Mouse (Mus musculus): ENCODE data around the gene Hsd17b1. TPM values are rescaled to one million over a fixed set of nuclear protein-coding genes. Genes with fewer than 3 reads are reported as not detected.
A peak's percentile ranks its signal among the peaks of the same experiment; 100 is the strongest.

Gene Hsd17b1
- polyA plus RNA-seq, 1 experiment from 2014 or later: 0.35 TPM

DNA sequence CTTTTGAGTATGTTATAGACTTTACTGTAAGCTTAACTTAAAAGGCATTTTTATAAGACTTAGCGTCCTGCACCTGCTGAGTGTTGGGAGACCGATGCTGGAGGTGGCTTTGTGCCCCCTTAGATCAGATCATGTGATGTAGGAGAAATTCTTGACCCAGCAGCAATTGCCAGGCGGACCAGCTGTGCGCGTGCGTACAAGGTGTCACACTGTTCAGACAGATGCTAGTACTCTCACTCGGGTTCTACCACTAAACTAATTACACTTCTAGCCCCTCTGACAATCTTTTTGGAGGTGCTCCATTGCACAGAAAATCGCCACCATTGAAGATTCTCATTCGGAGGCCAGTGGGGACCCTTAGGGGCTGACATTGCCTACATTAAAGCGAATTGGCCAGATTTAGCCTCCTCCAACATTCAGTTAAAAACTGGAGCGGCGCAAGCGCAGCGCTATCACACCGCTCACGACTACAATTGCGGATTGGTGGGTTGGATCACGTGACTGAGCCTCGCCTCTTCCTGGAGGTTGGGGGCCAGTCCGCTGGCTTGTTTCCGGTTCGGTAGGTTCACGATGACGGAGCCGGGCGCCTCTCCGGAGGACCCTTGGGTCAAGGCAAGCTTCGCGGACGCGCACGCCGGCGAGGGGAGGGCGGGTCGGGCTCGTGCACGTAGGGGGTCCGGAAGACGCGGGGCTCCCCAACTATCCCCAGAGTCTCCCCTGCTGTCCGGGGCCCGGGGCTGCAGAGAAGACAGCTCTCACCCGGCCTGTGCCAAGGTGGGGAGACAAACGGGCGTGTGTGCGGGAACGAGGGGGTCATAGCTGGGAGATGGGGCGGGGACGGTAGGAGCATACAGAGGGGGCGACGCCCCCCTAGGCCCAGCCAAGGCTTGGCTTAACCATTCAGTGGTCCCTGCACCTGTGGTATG is 8.8 kb downstream of the Hsd17b1 start, which contains the start of gene Mlx:
TSS of gene Mlx (plus strand) at position 522 of the 926 bp plus-strand sequence.
- ATAC-seq (ENCODE audit: low read depth): peak; percentile 85
- Histone ChIP-seq H3K4me3 (ENCODE audit: low read depth, low read length) (peak within 1 kb of the TSS; percentile 75), H3K4me2 (ENCODE audit: low read depth, low read length) (peak within 1 kb of the TSS; percentile 100), H3K36me3 (ENCODE audit: control insufficient read depth, insufficient read depth, low read length) (peaks cover 34% of the 10 kb centered on the region), H3K4me1 (ENCODE audit: control insufficient read depth, insufficient read depth, low read length) (peaks cover 27% of the 10 kb centered on the region), H3K27me3 (ENCODE audit: control insufficient read depth, insufficient read depth, low read length) (no peaks in the 10 kb centered on the region), H3K9ac (replicated peaks; ENCODE audit: low read depth, low read length) (peak within 1 kb of the TSS; percentile 83), H3K9me3 (ENCODE audit: control insufficient read depth, low read length) (no peaks in the 10 kb centered on the region), H3K27ac (ENCODE audit: low read depth, low read length) (peak within 1 kb of the TSS; percentile 75)
- WGBS: under 1% methylated on average over 50 of the region's 52 CpGs

DNA sequence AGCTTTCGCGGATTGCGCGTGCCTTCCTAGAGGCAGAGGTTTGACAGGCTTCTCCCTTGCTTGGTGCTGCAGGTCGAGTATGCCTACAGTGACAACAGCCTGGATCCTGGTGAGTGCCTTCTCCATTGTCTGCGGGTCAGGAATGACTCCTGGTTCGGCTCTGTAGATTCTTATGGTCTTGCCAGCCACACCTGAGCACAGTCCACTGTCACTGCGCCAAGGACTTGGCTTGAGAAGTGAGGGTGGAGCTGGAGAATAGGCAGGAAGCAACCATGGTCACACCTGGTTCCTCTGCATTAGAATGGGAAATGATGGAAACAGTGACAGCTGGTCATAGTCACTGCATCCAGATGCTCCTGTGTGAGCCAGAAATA is 9.5 kb downstream of the Hsd17b1 start:
- 9% methylated on average over 8 of the region's 8 CpGs for WGBS
- ATAC-seq (ENCODE audit: low read depth): no peak; the same call in 1 of the 2 replicates
- Histone ChIP-seq H3K4me2 (ENCODE audit: low read depth, low read length) (peak overlapping the region; percentile 100), H3K9ac (replicated peaks; ENCODE audit: low read depth, low read length) (peak overlapping the region; percentile 83), H3K4me3 (ENCODE audit: low read depth, low read length) (peak overlapping the region; percentile 75), H3K9me3 (ENCODE audit: control insufficient read depth, low read length) (no peaks in the 10 kb centered on the region), H3K4me1 (ENCODE audit: control insufficient read depth, insufficient read depth, low read length) (peaks cover 27% of the 10 kb centered on the region), H3K27me3 (ENCODE audit: control insufficient read depth, insufficient read depth, low read length) (no peaks in the 10 kb centered on the region), H3K36me3 (ENCODE audit: control insufficient read depth, insufficient read depth, low read length) (peaks cover 40% of the 10 kb centered on the region), H3K27ac (ENCODE audit: low read depth, low read length) (peak overlapping the region; percentile 75)

DNA sequence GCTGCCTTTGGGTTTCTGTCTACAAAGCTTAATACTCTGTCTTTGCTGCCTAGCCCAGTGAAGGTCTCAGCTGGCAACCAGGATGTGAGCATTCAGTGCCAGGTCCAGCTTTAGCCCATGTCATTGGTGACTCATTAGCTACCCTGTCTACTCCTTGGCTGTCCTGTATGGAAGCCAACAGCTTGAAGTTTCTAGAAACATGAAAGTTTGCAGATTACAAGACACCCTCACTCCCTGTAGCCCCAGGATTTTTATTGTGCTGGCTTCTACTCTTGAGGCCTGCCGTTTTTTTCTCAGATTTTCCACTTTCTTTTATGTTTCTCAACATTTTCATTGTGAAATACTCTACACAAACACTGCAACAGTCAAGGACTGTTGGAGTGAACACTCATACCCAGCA is 11.7 kb downstream of the Hsd17b1 start:
- 91% methylated on average over 1 of the region's 1 CpGs for WGBS
- no peak overlapping the region for H3K4me3 ChIP-seq (ENCODE audit: low read depth, low read length)
- no peaks in the 10 kb centered on the region for H3K27me3 ChIP-seq (ENCODE audit: control insufficient read depth, insufficient read depth, low read length)
- H3K9me3 ChIP-seq (ENCODE audit: control insufficient read depth, low read length): no peaks in the 10 kb centered on the region
- H3K4me2 ChIP-seq (ENCODE audit: low read depth, low read length): no peak overlapping the region
- peaks cover 41% of the 10 kb centered on the region for H3K36me3 ChIP-seq (ENCODE audit: control insufficient read depth, insufficient read depth, low read length)
- H3K9ac ChIP-seq (replicated peaks; ENCODE audit: low read depth, low read length): no peak overlapping the region
- H3K27ac ChIP-seq (ENCODE audit: low read depth, low read length): no peak overlapping the region
- H3K4me1 ChIP-seq (ENCODE audit: control insufficient read depth, insufficient read depth, low read length): peaks cover 26% of the 10 kb centered on the region
- no peak for ATAC-seq (ENCODE audit: low read depth)

DNA sequence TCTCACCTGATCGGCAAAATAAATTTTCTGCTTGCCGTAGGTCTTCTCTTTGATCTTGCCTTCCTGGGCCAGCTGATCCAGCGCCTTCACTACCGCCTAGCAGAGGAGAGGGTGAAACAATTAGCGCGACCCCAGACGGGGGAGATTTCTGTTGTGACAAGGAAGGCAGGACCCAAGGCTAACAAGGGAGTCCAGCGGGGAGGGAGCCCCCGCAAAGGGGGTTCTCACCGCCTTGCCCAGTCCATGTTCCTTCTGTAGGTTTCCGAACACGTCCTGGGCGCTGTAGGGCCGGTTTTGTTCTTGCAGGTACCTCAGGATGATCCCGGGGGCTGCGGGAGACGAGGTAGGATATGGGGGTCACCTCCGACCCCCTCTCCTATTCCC is 16.7 kb downstream of the Hsd17b1 start:
- peak overlapping the region; percentile 44 for H3K9ac ChIP-seq (replicated peaks; ENCODE audit: low read depth, low read length)
- under 1% methylated on average over 18 of the region's 18 CpGs for WGBS
- peak overlapping the region; percentile 71 for H3K4me2 ChIP-seq (ENCODE audit: low read depth, low read length)
- no peak for ATAC-seq (ENCODE audit: low read depth)
- H3K4me1 ChIP-seq (ENCODE audit: control insufficient read depth, insufficient read depth, low read length): 0 out of 2 replicates have a peak, but pooled peaks cover 7% of the 10 kb centered on the region
- no peaks in the 10 kb centered on the region for H3K9me3 ChIP-seq (ENCODE audit: control insufficient read depth, low read length)
- no peaks in the 10 kb centered on the region for H3K27me3 ChIP-seq (ENCODE audit: control insufficient read depth, insufficient read depth, low read length)
- peaks cover 64% of the 10 kb centered on the region for H3K36me3 ChIP-seq (ENCODE audit: control insufficient read depth, insufficient read depth, low read length)
- no peak overlapping the region for H3K27ac ChIP-seq (ENCODE audit: low read depth, low read length)
- H3K4me3 ChIP-seq (ENCODE audit: low read depth, low read length): peak overlapping the region; percentile 75

DNA sequence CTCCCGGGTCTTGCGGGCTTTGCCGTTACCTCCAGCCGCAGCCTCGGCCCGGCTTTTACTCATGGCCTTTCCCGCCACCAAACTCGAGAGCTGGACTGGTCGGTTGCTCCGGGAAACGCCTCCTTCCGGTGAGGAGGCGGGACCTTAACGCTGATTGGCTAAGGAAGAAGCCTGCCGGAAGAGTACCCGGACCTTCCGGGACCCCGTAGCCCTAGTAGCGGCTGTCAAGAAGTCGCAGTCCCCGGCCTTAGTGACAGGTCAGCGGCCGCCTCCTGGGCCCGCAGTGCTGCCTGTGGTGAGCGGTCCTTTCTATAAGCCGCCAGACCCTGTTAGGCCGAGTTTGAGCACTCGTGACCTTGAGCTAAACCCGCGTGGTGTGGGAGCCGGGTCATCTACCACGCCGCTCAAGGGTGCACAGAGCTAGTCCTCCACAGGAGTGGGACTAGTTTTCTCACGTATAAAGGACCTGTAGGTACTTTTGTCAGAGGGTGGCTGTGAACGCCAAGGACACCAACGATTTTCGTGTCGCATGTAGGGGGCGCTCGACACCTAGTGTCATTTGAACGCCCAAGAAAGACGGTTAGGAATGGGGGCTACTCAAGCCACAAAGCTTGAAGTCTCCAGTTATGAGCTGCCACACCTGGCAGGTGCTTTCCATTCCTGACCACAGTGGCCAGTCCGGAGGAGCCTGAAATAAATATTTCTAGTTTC is 17.3 kb downstream of the Hsd17b1 start, which contains the start of gene Psmc3ip:
TSS of gene Psmc3ip (minus strand) at position 123 of the 711 bp plus-strand sequence.
- no peaks in the 10 kb centered on the region for H3K9me3 ChIP-seq (ENCODE audit: control insufficient read depth, low read length)

DNA sequence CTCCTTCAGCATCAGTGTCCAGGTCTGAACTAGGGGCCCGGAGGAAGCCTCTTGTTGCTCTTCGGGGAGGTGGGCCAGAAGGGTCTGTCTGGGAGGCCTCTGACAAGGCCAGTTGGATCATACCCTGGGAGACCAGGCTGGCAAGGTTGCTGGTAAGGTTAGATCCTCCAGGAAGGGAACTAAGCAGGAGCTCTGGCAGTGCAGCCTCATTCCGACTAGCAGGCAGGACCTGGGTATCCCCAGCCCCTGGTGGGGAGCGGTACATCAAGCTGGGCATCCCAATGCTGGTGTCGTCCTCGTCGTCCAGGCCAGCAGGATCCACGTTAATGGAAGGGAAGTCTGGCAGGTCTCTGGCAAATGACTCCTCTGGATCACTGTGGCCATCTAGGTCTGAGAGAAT is 20.0 kb downstream of the Hsd17b1 start:
- 0 out of 2 replicates have a peak, but pooled peaks cover 7% of the 10 kb centered on the region for H3K4me1 ChIP-seq (ENCODE audit: control insufficient read depth, insufficient read depth, low read length)
- H3K9ac ChIP-seq (replicated peaks; ENCODE audit: low read depth, low read length): no peak overlapping the region
- H3K27me3 ChIP-seq (ENCODE audit: control insufficient read depth, insufficient read depth, low read length): no peaks in the 10 kb centered on the region
- peaks cover 60% of the 10 kb centered on the region for H3K36me3 ChIP-seq (ENCODE audit: control insufficient read depth, insufficient read depth, low read length)
- no peaks in the 10 kb centered on the region for H3K9me3 ChIP-seq (ENCODE audit: control insufficient read depth, low read length)
- WGBS: 93% methylated on average over 8 of the region's 8 CpGs
- no peak overlapping the region for H3K4me2 ChIP-seq (ENCODE audit: low read depth, low read length)
- ATAC-seq (ENCODE audit: low read depth): no peak
- H3K4me3 ChIP-seq (ENCODE audit: low read depth, low read length): no peak overlapping the region
- H3K27ac ChIP-seq (ENCODE audit: low read depth, low read length): no peak overlapping the region

More for the DNA sequence above, 17.3 kb downstream of the Hsd17b1 start, which contains the start of gene Psmc3ip:
- Histone ChIP-seq H3K4me2 (ENCODE audit: low read depth, low read length) (peak within 1 kb of the TSS; percentile 71), H3K36me3 (ENCODE audit: control insufficient read depth, insufficient read depth, low read length) (peaks cover 64% of the 10 kb centered on the region), H3K9ac (replicated peaks; ENCODE audit: low read depth, low read length) (peak within 1 kb of the TSS; percentile 73), H3K4me1 (ENCODE audit: control insufficient read depth, insufficient read depth, low read length) (0 out of 2 replicates have a peak, but pooled peaks cover 7% of the 10 kb centered on the region), H3K27me3 (ENCODE audit: control insufficient read depth, insufficient read depth, low read length) (no peaks in the 10 kb centered on the region), H3K27ac (ENCODE audit: low read depth, low read length) (peak within 1 kb of the TSS; percentile 83), H3K4me3 (ENCODE audit: low read depth, low read length) (peak within 1 kb of the TSS; percentile 75)
- under 1% methylated on average over 43 of the region's 43 CpGs for WGBS
- peak; percentile 97 for ATAC-seq (ENCODE audit: low read depth)

DNA sequence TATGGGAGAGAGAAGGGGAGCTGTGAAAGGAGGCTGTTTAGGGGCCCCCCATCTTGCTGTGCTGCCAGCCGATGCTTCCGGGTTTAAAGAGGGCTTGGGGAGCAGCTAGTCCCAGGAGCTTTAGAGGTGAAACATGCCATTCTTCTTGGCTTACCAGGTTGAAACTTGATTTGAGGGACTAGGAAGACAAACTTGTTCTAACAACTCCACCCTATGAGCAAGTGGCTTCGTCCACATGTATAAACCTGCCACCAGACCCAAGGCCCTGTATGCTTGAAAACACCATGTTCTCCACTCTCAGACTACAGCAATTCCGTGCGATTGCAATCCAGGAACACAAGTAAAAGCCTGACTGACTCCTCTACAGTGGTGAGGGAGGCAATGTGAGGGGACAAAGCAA is 24.8 kb downstream of the Hsd17b1 start:
- Histone ChIP-seq H3K36me3 (ENCODE audit: control insufficient read depth, insufficient read depth, low read length) (peaks cover 52% of the 10 kb centered on the region), H3K9ac (replicated peaks; ENCODE audit: low read depth, low read length) (no peak overlapping the region), H3K27me3 (ENCODE audit: control insufficient read depth, insufficient read depth, low read length) (no peaks in the 10 kb centered on the region), H3K9me3 (ENCODE audit: control insufficient read depth, low read length) (no peaks in the 10 kb centered on the region), H3K27ac (ENCODE audit: low read depth, low read length) (no peak overlapping the region), H3K4me1 (ENCODE audit: control insufficient read depth, insufficient read depth, low read length) (no peaks in the 10 kb centered on the region), H3K4me2 (ENCODE audit: low read depth, low read length) (no peak overlapping the region), H3K4me3 (ENCODE audit: low read depth, low read length) (no peak overlapping the region)
- no peak for ATAC-seq (ENCODE audit: low read depth)
- WGBS: 95% methylated on average over 5 of the region's 5 CpGs

DNA sequence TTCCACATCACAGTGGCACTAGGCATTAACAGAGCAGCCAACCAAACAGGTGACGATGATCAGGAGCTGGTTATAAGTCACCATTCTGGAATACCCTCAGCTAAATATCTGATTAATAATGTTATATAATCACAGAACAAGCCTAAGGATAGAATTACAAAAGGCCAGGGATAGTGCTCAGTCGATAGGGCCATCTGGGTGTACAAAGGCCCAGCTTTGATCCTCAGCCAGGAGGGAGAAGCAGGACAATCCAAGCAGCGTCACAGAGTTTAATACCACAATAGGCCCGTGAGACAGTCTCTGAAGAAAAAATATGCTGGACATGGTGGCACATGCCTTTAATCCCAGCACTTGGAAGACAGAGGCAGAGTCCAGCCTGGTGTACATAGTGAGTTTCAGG is 31.1 kb downstream of the Hsd17b1 start:
- Histone ChIP-seq H3K36me3 (ENCODE audit: control insufficient read depth, insufficient read depth, low read length) (no peaks in the 10 kb centered on the region), H3K27me3 (ENCODE audit: control insufficient read depth, insufficient read depth, low read length) (no peaks in the 10 kb centered on the region), H3K4me3 (ENCODE audit: low read depth, low read length) (no peak overlapping the region), H3K27ac (ENCODE audit: low read depth, low read length) (no peak overlapping the region), H3K9ac (replicated peaks; ENCODE audit: low read depth, low read length) (no peak overlapping the region), H3K4me1 (ENCODE audit: control insufficient read depth, insufficient read depth, low read length) (no peaks in the 10 kb centered on the region), H3K4me2 (ENCODE audit: low read depth, low read length) (no peak overlapping the region), H3K9me3 (ENCODE audit: control insufficient read depth, low read length) (no peaks in the 10 kb centered on the region)
- ATAC-seq (ENCODE audit: low read depth): no peak
- 66% methylated on average over 4 of the region's 4 CpGs for WGBS
